In the genomic region with DNA sequence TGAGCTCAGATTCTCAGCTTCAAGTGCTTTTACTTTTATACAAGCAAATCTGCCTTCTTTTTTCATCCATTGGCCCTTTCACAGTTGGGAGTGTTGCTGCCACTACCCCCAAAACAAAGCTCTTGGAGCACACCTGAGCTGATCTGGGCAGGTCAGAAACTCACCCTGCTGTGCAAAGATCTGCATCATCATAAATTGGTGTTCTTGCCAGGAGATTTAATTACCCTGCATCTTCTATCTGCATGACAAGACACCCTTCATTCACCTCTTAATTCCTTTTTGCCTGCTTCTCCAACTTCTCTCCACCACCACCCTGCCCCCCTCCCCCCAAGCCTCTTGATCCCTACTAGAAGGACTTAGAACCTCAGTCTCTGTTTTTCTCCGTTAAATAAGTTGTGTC, we compare ENCODE assay signal across 28 mouse cellular contexts. TPM values are rescaled to one million over a fixed set of nuclear protein-coding genes. Genes with fewer than 3 reads are reported as not detected.
"Had no signal": no experiment of that assay in that cellular context is flagged by ENCODE, and none has a peak within 500 bp of the region (broad histone marks: within the 10 kb centered on the region; RNA-seq: fewer than 3 reads in every experiment).

No protein-coding gene starts in this region.

- H3K4me1 ChIP-seq: embryonic facial prominence, embryonic 10.5 days; embryonic facial prominence, embryonic 12.5 days; embryonic facial prominence, embryonic 13.5 days; embryonic facial prominence, embryonic 15.5 days; forebrain, embryonic 10.5 days; forebrain, embryonic 12.5 days; forebrain, embryonic 13.5 days; forebrain, embryonic 15.5 days; heart, embryonic 10.5 days had no signal

- H3K27me3 ChIP-seq: embryonic facial prominence, embryonic 12.5 days; embryonic facial prominence, embryonic 13.5 days; embryonic facial prominence, embryonic 15.5 days; forebrain, embryonic 12.5 days; forebrain, embryonic 13.5 days; forebrain, embryonic 15.5 days had no signal

- H3K36me3 ChIP-seq: embryonic facial prominence, embryonic 10.5 days; embryonic facial prominence, embryonic 12.5 days; embryonic facial prominence, embryonic 13.5 days; embryonic facial prominence, embryonic 15.5 days; forebrain, embryonic 10.5 days; forebrain, embryonic 12.5 days; forebrain, embryonic 15.5 days; heart, embryonic 10.5 days had no signal

- DNase-seq: cerebellum, postnatal 10 days; cerebellum, postnatal 14 days; cerebellum, postnatal 25 days; cerebellum, postnatal 36 days; embryo, embryonic 11 days; forebrain, postnatal 0 days; gastrocnemius, adult 2 months; gastrocnemius, postnatal 10 days; gastrocnemius, postnatal 14 days; gastrocnemius, postnatal 25 days; gastrocnemius, postnatal 36 days; heart, adult 11 months; heart, adult 18-20 months; heart, adult 2 months had no signal

- H3K4me3 ChIP-seq: embryonic facial prominence, embryonic 10.5 days; embryonic facial prominence, embryonic 12.5 days; embryonic facial prominence, embryonic 13.5 days; embryonic facial prominence, embryonic 15.5 days; erythroblast, embryonic 14.5 days; forebrain, embryonic 10.5 days; forebrain, embryonic 12.5 days; forebrain, embryonic 13.5 days; forebrain, embryonic 15.5 days; gastrocnemius, adult 2 months; heart, adult 2 months; heart, embryonic 10.5 days had no signal

- H3K9me3 ChIP-seq: embryonic facial prominence, embryonic 10.5 days; embryonic facial prominence, embryonic 12.5 days; embryonic facial prominence, embryonic 13.5 days; embryonic facial prominence, embryonic 15.5 days; forebrain, embryonic 12.5 days; forebrain, embryonic 13.5 days; forebrain, embryonic 15.5 days; heart, embryonic 10.5 days had no signal

RNA-seq across cellular contexts. Expression of a gene that starts 14.6 kb away (rescaled TPM):
- total RNA-seq: forebrain, postnatal 0 days; gastrocnemius, adult 2 months; gastrocnemius, adult 8-10 months; gastrocnemius, postnatal 10 days; gastrocnemius, postnatal 14 days; gastrocnemius, postnatal 25 days; gastrocnemius, postnatal 36 days; gastrocnemius, postnatal 4 days; granulocyte monocyte progenitor cell, adult 5-6 weeks; heart, adult 2 months; heart, adult 8-10 months had no signal
